Comparison of ENCODE assay signal across 21 mouse cellular contexts in genomic region chr11:5324296-5324695, GRCm38 (mm10).
DNase-seq lines count a peak whose midpoint lies in the region; ATAC-seq and TF ChIP-seq lines count a peak whose summit lies in the region.
"Had no signal": no experiment of that assay in that cellular context is flagged by ENCODE, and none has a peak within 500 bp of the region (broad histone marks: within the 10 kb centered on the region; RNA-seq: fewer than 3 reads in every experiment).

No protein-coding gene starts in this region.

- no peak overlapping the region for H3K9ac ChIP-seq in forebrain, embryonic 14.5 days (ENCODE audit: low read length)
- H3K9ac ChIP-seq in forebrain, embryonic 13.5 days: no peak overlapping the region
- H3K9ac ChIP-seq: embryonic facial prominence, embryonic 12.5 days; forebrain, embryonic 12.5 days; liver, embryonic 15.5 days had no signal

- no peak overlapping the region for H3K27ac ChIP-seq in forebrain, embryonic 14.5 days (ENCODE audit: low read depth, low read length)
- no peak overlapping the region for H3K27ac ChIP-seq in forebrain, embryonic 13.5 days
- H3K27ac ChIP-seq in layer of hippocampus, adult 2 months: peak overlapping the region; percentile 39; the same call in 1 of the 2 replicates
- H3K27ac ChIP-seq: embryonic facial prominence, embryonic 12.5 days; forebrain, embryonic 12.5 days; kidney, postnatal 0 days; limb, embryonic 10.5 days; liver, embryonic 15.5 days; macrophage; stomach, postnatal 0 days had no signal

- no peaks in the 10 kb centered on the region for H3K27me3 ChIP-seq in forebrain, embryonic 14.5 days (replicated peaks; ENCODE audit: control insufficient read depth, insufficient read depth, low read length)
- H3K27me3 ChIP-seq in forebrain, embryonic 13.5 days: no peaks in the 10 kb centered on the region
- H3K27me3 ChIP-seq: embryonic facial prominence, embryonic 12.5 days; forebrain, embryonic 12.5 days; liver, embryonic 15.5 days had no signal

- H3K4me3 ChIP-seq in forebrain, embryonic 14.5 days (ENCODE audit: low read depth, low read length): no peak overlapping the region
- no peak overlapping the region for H3K4me3 ChIP-seq in forebrain, embryonic 13.5 days
- no peak overlapping the region for H3K4me3 ChIP-seq in layer of hippocampus, adult 2 months
- H3K4me3 ChIP-seq: embryonic facial prominence, embryonic 12.5 days; forebrain, embryonic 12.5 days; limb, embryonic 10.5 days; liver, embryonic 15.5 days had no signal

- H3K36me3 ChIP-seq in forebrain, embryonic 14.5 days (ENCODE audit: control insufficient read depth, insufficient read depth, low read length): no peaks in the 10 kb centered on the region
- H3K36me3 ChIP-seq in forebrain, embryonic 13.5 days (ENCODE audit: poor library complexity, severe bottlenecking): no peaks in the 10 kb centered on the region
- H3K36me3 ChIP-seq: embryonic facial prominence, embryonic 12.5 days; liver, embryonic 15.5 days had no signal

- H3K4me1 ChIP-seq in forebrain, embryonic 14.5 days (ENCODE audit: control insufficient read depth, insufficient read depth, low read length): peaks cover 3% of the 10 kb centered on the region; the same call in 1 of the 2 replicates
- H3K4me1 ChIP-seq in forebrain, embryonic 13.5 days: peaks cover 15% of the 10 kb centered on the region
- H3K4me1 ChIP-seq: limb, embryonic 10.5 days; liver, embryonic 15.5 days had no signal

- no peak for TF ChIP-seq CTCF in layer of hippocampus, adult 2 months (conservative IDR thresholded peaks at IDR 0.05)

- DNase-seq in forebrain, embryonic 14.5 days (ENCODE audit: low spot score): peak; percentile 62
- no peak for DNase-seq in layer of hippocampus, adult 2 months (ENCODE audit: low spot score in 2 of 2)
- no peak for DNase-seq in layer of hippocampus, adult 9-10 months (ENCODE audit: low spot score)
- peak; percentile 28 for DNase-seq in retina, postnatal 1 day
- DNase-seq in retina, embryonic 14.5 days (ENCODE audit: low spot score): no peak
- DNase-seq in left cerebral cortex, postnatal 25 days (ENCODE audit: low spot score in 2 of 2): no peak
- DNase-seq: adrenal gland, postnatal 10 days; cerebellum, adult 9-10 months; kidney, adult 2 months; liver had no signal

- intact Hi-C loops in left cerebral cortex, postnatal 25 days (cut with DNase I): loop anchor here (5.0 kb wide), 1 partner anchor 118 kb away; the partner anchor contains the start of gene Znrf3

- no peaks in the 10 kb centered on the region for H3K9me3 ChIP-seq in forebrain, embryonic 14.5 days (replicated peaks; ENCODE audit: control insufficient read depth, low read length)
- H3K9me3 ChIP-seq in forebrain, embryonic 13.5 days (replicated peaks): no peaks in the 10 kb centered on the region
- H3K9me3 ChIP-seq: embryonic facial prominence, embryonic 12.5 days; forebrain, embryonic 12.5 days; limb, embryonic 10.5 days; liver, embryonic 15.5 days had no signal

- 6% methylated on average over 2 of the region's 2 CpGs for WGBS in forebrain, embryonic 14.5 days
- 8% methylated on average over 2 of the region's 2 CpGs for WGBS in forebrain, embryonic 13.5 days

- no peak overlapping the region for H3K4me2 ChIP-seq in forebrain, embryonic 14.5 days (ENCODE audit: low read length)
- H3K4me2 ChIP-seq in forebrain, embryonic 13.5 days: no peak overlapping the region
- H3K4me2 ChIP-seq: embryonic facial prominence, embryonic 12.5 days; forebrain, embryonic 12.5 days; heart, embryonic 11.5 days; liver, embryonic 15.5 days had no signal

- ATAC-seq in forebrain, embryonic 14.5 days: no peak
- no peak for ATAC-seq in forebrain, embryonic 13.5 days
- ATAC-seq: CD4-positive, CD25-positive, alpha-beta regulatory T cell, adult 4 months; lung, postnatal 0 days had no signal

Comparison
In these comparisons a context has a peak if more than half of its experiments do, and no peak if none do; other contexts are left out.
1. DNase-seq: peak in forebrain, embryonic 14.5 days (single experiment) and retina, postnatal 1 day (single experiment); none in layer of hippocampus, adult 2 months (0 of 2), layer of hippocampus, adult 9-10 months (single experiment), retina, embryonic 14.5 days (single experiment) and left cerebral cortex, postnatal 25 days (0 of 2).